Mouse (Mus musculus): ENCODE data around the gene Gpr183. TPM values are rescaled to one million over a fixed set of nuclear protein-coding genes. Genes with fewer than 3 reads are reported as not detected.

The Gpr183 gene
- polyA plus RNA-seq, 1 experiment from 2014 or later: 5.5 TPM

DNA sequence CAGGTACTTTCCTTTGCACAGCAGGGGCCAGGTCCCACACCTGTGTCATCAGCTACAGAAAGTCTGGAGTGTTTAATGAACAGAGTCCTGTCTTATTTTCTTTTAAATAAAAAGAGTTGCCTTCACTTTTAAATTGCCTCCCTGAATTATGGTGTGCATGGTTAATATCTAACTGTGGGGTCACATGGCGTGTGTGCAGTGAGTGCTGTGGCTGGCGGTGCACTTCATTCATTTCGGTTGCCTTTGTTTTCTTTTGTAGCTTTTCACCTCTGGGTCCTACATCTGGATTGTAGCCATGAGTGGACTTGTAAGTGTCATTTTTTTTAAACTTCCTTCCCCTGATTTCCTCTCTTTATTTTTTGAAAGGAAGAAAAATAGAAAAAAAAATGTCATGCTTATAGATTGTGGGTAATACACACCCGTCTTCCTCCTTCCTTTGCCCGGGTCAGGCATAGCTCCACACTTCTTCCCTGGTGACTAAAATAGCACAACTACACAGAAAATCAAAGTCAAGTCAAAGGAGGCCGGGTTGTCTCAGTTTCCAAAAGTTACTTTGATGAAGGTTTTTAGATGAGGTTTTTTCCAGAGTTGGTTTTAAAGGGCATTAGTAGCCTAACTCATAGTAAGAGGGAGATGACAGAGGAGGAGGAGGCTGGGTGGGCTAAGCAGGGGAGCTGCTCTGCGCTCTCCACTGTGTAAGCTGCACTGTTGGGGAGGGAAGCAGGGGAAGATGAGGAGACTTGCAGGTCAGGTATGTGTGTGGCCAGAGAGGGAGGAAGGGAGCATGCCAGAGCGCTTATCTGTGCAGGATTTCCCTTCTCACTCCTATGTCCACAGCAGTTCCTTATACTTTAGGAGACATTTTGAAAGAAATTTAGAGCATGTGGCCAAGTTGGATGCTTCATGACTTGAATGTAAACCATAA is 18.3 kb upstream of the Gpr183 start:
- H3K4me3 ChIP-seq (ENCODE audit: low read depth, low read length): no peak overlapping the region
- H3K4me2 ChIP-seq (replicated peaks; ENCODE audit: low read depth, low read length): no peak overlapping the region
- H3K36me3 ChIP-seq (ENCODE audit: control insufficient read depth, insufficient read depth, low read length): no peaks in the 10 kb centered on the region
- WGBS: 44% methylated on average over 8 of the region's 8 CpGs
- no peaks in the 10 kb centered on the region for H3K27me3 ChIP-seq (ENCODE audit: control insufficient read depth, insufficient read depth, low read length)
- peak; percentile 58; the same call in 1 of the 2 replicates for ATAC-seq (ENCODE audit: insufficient number of reproducible peaks, insufficient read depth, low FRiP score, low read depth)
- no peak overlapping the region for H3K9ac ChIP-seq (replicated peaks; ENCODE audit: low read depth, low read length)
- no peaks in the 10 kb centered on the region for H3K9me3 ChIP-seq (ENCODE audit: control insufficient read depth, low read depth, low read length)
- peaks cover 10% of the 10 kb centered on the region for H3K4me1 ChIP-seq (ENCODE audit: control insufficient read depth, insufficient read depth, low read length)
- peak overlapping the region; percentile 66; the same call in 1 of the 2 replicates for H3K27ac ChIP-seq (ENCODE audit: low read length)

DNA sequence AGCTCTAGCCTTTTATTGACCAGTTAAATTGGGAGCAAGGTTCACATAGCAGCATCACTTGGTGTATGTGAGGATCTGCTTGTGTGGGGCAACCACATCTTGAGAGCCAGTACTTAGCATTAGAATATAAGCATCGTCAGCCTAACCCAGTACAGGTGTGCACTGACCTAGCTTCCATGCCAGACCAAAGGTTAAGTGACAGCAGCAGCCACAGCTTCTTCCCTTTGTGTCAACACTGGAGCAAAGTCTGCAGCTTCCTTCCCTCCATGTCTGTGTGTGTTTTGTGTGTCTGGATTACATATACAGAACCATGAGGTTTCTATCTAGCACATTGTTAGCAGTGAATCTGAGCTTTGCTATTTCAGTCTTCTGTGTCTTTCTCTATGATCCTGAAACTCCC is 16.5 kb upstream of the Gpr183 start:
- Histone ChIP-seq H3K4me3 (ENCODE audit: low read depth, low read length) (no peak overlapping the region), H3K36me3 (ENCODE audit: control insufficient read depth, insufficient read depth, low read length) (no peaks in the 10 kb centered on the region), H3K27ac (ENCODE audit: low read length) (no peak overlapping the region), H3K9ac (replicated peaks; ENCODE audit: low read depth, low read length) (no peak overlapping the region), H3K4me1 (ENCODE audit: control insufficient read depth, insufficient read depth, low read length) (peaks cover 10% of the 10 kb centered on the region), H3K27me3 (ENCODE audit: control insufficient read depth, insufficient read depth, low read length) (no peaks in the 10 kb centered on the region), H3K9me3 (ENCODE audit: control insufficient read depth, low read depth, low read length) (no peaks in the 10 kb centered on the region), H3K4me2 (replicated peaks; ENCODE audit: low read depth, low read length) (no peak overlapping the region)
- WGBS: 72% methylated on average over 1 of the region's 1 CpGs
- ATAC-seq (ENCODE audit: insufficient number of reproducible peaks, insufficient read depth, low FRiP score, low read depth): no peak

DNA sequence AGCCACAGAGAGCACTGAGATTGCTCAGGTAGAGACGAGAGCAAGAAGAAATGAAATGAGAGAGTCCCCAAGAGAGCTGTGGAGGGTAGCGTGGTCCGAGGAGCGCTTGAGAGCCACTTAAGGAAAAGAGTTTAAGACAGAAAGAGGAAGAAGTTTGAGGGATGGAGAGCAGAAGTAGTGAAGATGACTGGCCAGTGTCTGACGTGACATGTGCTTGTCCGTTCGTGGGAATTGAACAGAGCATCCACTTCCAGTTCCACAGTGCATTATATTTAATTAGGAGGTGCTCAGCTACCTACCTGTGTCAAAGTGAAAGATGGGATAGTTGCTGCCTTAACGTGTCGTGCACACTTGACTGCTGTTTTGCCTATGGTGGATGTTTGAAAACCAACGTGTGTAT is 8.1 kb upstream of the Gpr183 start:
- Histone ChIP-seq H3K36me3 (ENCODE audit: control insufficient read depth, insufficient read depth, low read length) (no peaks in the 10 kb centered on the region), H3K4me1 (ENCODE audit: control insufficient read depth, insufficient read depth, low read length) (no peaks in the 10 kb centered on the region), H3K4me3 (ENCODE audit: low read depth, low read length) (no peak overlapping the region), H3K4me2 (replicated peaks; ENCODE audit: low read depth, low read length) (no peak overlapping the region), H3K9ac (replicated peaks; ENCODE audit: low read depth, low read length) (no peak overlapping the region), H3K9me3 (ENCODE audit: control insufficient read depth, low read depth, low read length) (no peaks in the 10 kb centered on the region), H3K27me3 (ENCODE audit: control insufficient read depth, insufficient read depth, low read length) (no peaks in the 10 kb centered on the region), H3K27ac (ENCODE audit: low read length) (no peak overlapping the region)
- ATAC-seq (ENCODE audit: insufficient number of reproducible peaks, insufficient read depth, low FRiP score, low read depth): no peak
- 86% methylated on average over 10 of the region's 10 CpGs for WGBS

DNA sequence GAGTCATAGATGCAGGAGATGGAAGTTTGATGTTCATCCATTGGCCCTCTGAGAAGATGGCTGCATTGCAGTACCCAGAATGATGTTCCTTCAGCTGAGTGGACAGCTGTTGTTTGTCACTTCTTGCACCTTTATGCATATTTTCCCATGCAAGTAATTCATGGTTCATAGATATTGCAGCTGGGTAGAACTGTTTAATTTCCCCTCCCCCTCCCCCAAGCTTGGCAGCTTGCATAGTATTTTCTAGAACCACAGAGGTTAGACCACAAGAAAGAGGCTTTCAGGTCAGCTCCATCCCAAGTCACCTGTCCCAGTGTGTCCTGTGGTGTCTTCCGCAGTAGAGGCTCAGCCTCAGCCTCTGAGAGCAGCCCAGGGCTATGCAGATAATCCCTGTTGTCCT is 5.4 kb upstream of the Gpr183 start:
- no peak for ATAC-seq (ENCODE audit: insufficient number of reproducible peaks, insufficient read depth, low FRiP score, low read depth)

DNA sequence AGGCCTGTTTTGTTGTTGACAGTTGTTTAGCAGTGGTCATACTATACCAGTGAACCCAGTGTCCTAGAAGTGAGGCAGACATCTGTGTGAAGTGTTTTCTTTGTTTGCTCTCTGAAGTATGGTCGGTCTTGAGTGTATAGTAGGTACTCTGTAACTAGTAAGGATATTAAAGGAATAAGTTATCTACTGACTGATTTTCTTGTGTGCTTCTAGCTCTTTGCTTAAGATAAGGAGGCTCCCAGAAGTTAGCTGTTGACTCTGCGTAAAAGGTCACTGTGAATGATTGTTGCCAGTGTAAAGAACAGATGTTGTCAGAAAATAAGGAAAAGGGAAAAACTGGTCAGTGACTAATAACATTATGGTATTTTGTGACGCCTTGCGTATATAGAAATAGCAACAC is 2.1 kb upstream of the Gpr183 start:
- Histone ChIP-seq H3K9ac (replicated peaks; ENCODE audit: low read depth, low read length) (no peak overlapping the region), H3K9me3 (ENCODE audit: control insufficient read depth, low read depth, low read length) (no peaks in the 10 kb centered on the region), H3K4me3 (ENCODE audit: low read depth, low read length) (no peak overlapping the region), H3K4me1 (ENCODE audit: control insufficient read depth, insufficient read depth, low read length) (peaks cover 17% of the 10 kb centered on the region), H3K27ac (ENCODE audit: low read length) (no peak overlapping the region), H3K36me3 (ENCODE audit: control insufficient read depth, insufficient read depth, low read length) (no peaks in the 10 kb centered on the region), H3K4me2 (replicated peaks; ENCODE audit: low read depth, low read length) (no peak overlapping the region), H3K27me3 (ENCODE audit: control insufficient read depth, insufficient read depth, low read length) (no peaks in the 10 kb centered on the region)
- 63% methylated on average over 4 of the region's 4 CpGs for WGBS
- peak; percentile 40; the same call in 1 of the 2 replicates for ATAC-seq (ENCODE audit: insufficient number of reproducible peaks, insufficient read depth, low FRiP score, low read depth)

More for the DNA sequence above, 5.4 kb upstream of the Gpr183 start:
- 81% methylated on average over 1 of the region's 1 CpGs for WGBS
- no peaks in the 10 kb centered on the region for H3K27me3 ChIP-seq (ENCODE audit: control insufficient read depth, insufficient read depth, low read length)
- H3K4me3 ChIP-seq (ENCODE audit: low read depth, low read length): no peak overlapping the region
- H3K9ac ChIP-seq (replicated peaks; ENCODE audit: low read depth, low read length): no peak overlapping the region
- 0 out of 2 replicates have a peak, but pooled peaks cover 3% of the 10 kb centered on the region for H3K4me1 ChIP-seq (ENCODE audit: control insufficient read depth, insufficient read depth, low read length)
- H3K36me3 ChIP-seq (ENCODE audit: control insufficient read depth, insufficient read depth, low read length): no peaks in the 10 kb centered on the region
- no peak overlapping the region for H3K27ac ChIP-seq (ENCODE audit: low read length)
- H3K4me2 ChIP-seq (replicated peaks; ENCODE audit: low read depth, low read length): no peak overlapping the region
- H3K9me3 ChIP-seq (ENCODE audit: control insufficient read depth, low read depth, low read length): no peaks in the 10 kb centered on the region

DNA sequence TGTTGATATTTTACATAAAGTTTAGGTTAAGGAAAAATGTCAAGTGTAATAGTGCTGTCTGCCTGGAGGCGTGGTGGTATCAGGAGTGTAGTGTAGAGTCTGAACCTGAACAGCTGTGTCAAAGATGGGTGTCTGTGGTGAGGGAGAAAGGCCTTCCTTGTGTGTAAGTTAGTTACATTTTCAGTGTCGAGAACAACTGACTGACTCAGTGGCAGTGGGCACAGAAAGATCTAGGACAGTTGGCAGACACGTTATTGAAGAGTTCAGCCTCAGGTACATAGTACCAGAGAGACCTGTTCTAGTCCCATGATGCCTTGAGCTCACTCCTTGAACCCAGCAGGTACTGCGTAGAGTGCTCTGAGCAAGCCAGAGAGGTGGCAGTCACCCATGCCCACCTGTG is 466 bp upstream of the Gpr183 start:
- no peak overlapping the region for H3K9ac ChIP-seq (replicated peaks; ENCODE audit: low read depth, low read length)
- ATAC-seq (ENCODE audit: insufficient number of reproducible peaks, insufficient read depth, low FRiP score, low read depth): no peak
- no peak overlapping the region for H3K27ac ChIP-seq (ENCODE audit: low read length)
- no peaks in the 10 kb centered on the region for H3K9me3 ChIP-seq (ENCODE audit: control insufficient read depth, low read depth, low read length)
- H3K27me3 ChIP-seq (ENCODE audit: control insufficient read depth, insufficient read depth, low read length): no peaks in the 10 kb centered on the region
- no peaks in the 10 kb centered on the region for H3K36me3 ChIP-seq (ENCODE audit: control insufficient read depth, insufficient read depth, low read length)
- H3K4me2 ChIP-seq (replicated peaks; ENCODE audit: low read depth, low read length): no peak overlapping the region
- WGBS: 82% methylated on average over 4 of the region's 4 CpGs
- no peak overlapping the region for H3K4me3 ChIP-seq (ENCODE audit: low read depth, low read length)
- H3K4me1 ChIP-seq (ENCODE audit: control insufficient read depth, insufficient read depth, low read length): peaks cover 28% of the 10 kb centered on the region

DNA sequence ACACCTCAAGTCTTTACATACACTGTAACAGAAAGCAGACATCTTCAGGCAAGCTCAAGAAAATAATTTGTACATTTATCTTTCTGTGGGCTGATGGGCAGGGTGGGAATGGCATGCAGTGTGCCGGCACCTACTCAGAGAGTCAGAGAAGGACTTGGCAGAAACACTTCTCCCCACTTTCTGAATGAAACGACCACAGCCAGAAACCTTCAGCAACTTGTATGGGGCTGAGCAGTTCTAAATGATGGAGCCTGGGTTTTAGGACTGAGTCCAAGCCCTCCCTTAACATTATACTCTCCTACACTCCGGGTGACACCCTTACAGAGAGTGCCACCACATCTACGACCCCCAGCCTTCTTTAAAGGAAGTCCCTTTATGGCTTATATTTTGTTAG is 1.1 kb downstream of the Gpr183 start:
- 24% methylated on average over 4 of the region's 4 CpGs for WGBS
- H3K36me3 ChIP-seq (ENCODE audit: control insufficient read depth, insufficient read depth, low read length): no peaks in the 10 kb centered on the region
- peak overlapping the region; percentile 8; the same call in 1 of the 2 replicates for H3K4me3 ChIP-seq (ENCODE audit: low read depth, low read length)
- H3K27me3 ChIP-seq (ENCODE audit: control insufficient read depth, insufficient read depth, low read length): no peaks in the 10 kb centered on the region
- peaks cover 28% of the 10 kb centered on the region for H3K4me1 ChIP-seq (ENCODE audit: control insufficient read depth, insufficient read depth, low read length)
- peak overlapping the region; percentile 56; the same call in 1 of the 2 replicates for H3K27ac ChIP-seq (ENCODE audit: low read length)
- 0 out of 2 replicates have a peak overlapping the region, but pooled peaks have one; percentile 14 for H3K9ac ChIP-seq (replicated peaks; ENCODE audit: low read depth, low read length)
- no peaks in the 10 kb centered on the region for H3K9me3 ChIP-seq (ENCODE audit: control insufficient read depth, low read depth, low read length)
- ATAC-seq (ENCODE audit: insufficient number of reproducible peaks, insufficient read depth, low FRiP score, low read depth): no peak; the same call in 1 of the 2 replicates
- H3K4me2 ChIP-seq (replicated peaks; ENCODE audit: low read depth, low read length): peak overlapping the region; percentile 14; the same call in 1 of the 2 replicates

DNA sequence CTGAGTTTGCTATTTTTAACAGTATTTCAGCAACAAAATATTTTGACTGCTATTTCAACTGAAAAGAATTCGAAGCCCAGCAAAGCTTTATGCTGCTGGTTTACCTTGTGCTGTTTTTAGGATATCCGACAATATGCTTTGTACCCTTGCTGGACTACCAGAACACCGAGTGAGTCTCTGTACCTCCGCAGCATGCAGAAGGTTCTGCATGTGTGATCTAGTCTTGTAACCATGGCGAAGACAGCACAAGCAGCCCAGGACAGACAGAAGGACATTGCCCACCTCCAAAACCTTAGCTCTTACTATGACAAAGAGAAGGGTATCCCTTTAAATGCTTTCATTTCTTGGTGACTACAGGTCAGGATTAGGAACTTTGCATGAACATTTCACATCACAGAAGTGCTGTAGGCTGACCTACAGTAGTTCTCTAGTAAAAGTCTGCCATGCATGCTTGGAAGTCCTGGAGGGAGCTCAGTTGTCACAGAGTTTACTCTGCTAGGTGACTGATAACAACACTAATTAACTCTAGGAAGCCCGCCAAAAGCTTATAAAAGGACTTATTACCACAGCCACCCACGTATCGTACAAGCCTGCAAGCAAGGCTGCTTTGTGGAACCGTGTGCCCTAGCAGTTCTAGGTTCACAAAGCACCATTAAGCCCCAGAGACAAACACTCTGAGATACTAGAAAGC is 1.6 kb downstream of the Gpr183 start:
- peaks cover 28% of the 10 kb centered on the region for H3K4me1 ChIP-seq (ENCODE audit: control insufficient read depth, insufficient read depth, low read length)
- no peak; the same call in 1 of the 2 replicates for ATAC-seq (ENCODE audit: insufficient number of reproducible peaks, insufficient read depth, low FRiP score, low read depth)
- no peaks in the 10 kb centered on the region for H3K9me3 ChIP-seq (ENCODE audit: control insufficient read depth, low read depth, low read length)
- H3K4me2 ChIP-seq (replicated peaks; ENCODE audit: low read depth, low read length): peak overlapping the region; percentile 14
- no peaks in the 10 kb centered on the region for H3K27me3 ChIP-seq (ENCODE audit: control insufficient read depth, insufficient read depth, low read length)
- H3K4me3 ChIP-seq (ENCODE audit: low read depth, low read length): peak overlapping the region; percentile 8; the same call in 1 of the 2 replicates
- peak overlapping the region; percentile 56; the same call in 1 of the 2 replicates for H3K27ac ChIP-seq (ENCODE audit: low read length)
- H3K9ac ChIP-seq (replicated peaks; ENCODE audit: low read depth, low read length): 0 out of 2 replicates have a peak overlapping the region, but pooled peaks have one; percentile 14
- WGBS: 52% methylated on average over 9 of the region's 9 CpGs
- H3K36me3 ChIP-seq (ENCODE audit: control insufficient read depth, insufficient read depth, low read length): no peaks in the 10 kb centered on the region

All from stomach, embryonic 14.5 days (tissue).